Mouse (Mus musculus): Measurements from ENCODE around the gene Bcam. TPM values are rescaled to one million over a fixed set of nuclear protein-coding genes. Genes with fewer than 3 reads are reported as not detected.

Gene Bcam
- total and polyA plus RNA-seq, 3 experiments = 3.0 to 10.9 (median 4.8) TPM

DNA sequence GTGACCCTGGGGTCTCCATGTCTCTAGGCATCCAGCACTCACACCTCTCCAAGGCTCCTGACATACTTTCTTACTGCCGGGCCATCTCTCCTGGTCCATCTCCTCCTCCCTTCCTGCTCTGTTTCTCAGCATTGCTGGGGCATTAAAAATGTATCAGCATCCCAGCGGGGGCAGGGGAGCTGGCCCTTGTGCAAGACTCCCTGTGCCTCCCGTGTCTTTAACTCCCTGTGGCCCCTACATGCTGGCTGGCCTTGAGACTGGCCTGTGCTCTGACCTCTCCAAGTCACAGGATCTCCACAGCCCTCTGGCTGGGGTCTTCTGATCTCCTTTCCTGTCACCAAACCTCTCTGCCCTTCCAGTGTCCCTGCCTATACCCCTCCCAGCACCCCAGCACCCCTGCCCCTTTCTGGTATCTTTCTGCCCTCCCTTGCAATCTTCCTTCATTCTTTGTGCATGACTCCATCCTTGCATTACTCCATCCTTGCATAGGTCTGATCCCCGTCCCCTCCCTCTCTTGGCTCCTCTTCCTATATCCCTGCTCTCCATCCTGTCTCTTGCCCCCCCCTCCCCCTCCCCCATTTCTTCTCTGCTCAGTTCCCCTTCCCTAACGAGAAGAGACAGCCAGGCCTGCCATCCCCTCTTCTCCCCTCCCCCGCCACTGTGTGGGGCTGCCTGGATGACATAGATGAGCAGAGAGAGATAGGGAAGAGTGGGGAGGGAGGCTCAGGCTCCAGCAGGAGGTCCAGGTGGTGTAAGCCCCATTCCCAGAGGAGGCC, 24.2 kb downstream of the Bcam start:
- no peaks in the 10 kb centered on the region for H3K9me3 ChIP-seq (replicated peaks; ENCODE audit: low read length)
- H3K4me1 ChIP-seq (ENCODE audit: control insufficient read depth in 1 of 2, insufficient read depth in 2 of 2) = peaks cover 13 to 44% of the 10 kb centered on the region in 2 experiments
- no peak overlapping the region for H3K9ac ChIP-seq (ENCODE audit: insufficient read depth, low read depth)
- H3K4me2 ChIP-seq (ENCODE audit: insufficient read depth, low read depth, poor library complexity, severe bottlenecking) = no peak overlapping the region
- H3K27ac ChIP-seq (ENCODE audit: insufficient read depth, low read depth) = no peak overlapping the region
- dilution Hi-C loops (cut with MboI; ENCODE audit: extremely low pct_ligation_motif_present, extremely low pct_unique_long_range_greater_than_20kb, low sequenced_read_pairs) (no loop called here), in situ Hi-C loops (cut with MboI; ENCODE audit: low pct_ligation_motif_present, low pct_unique_long_range_greater_than_20kb, low sequenced_read_pairs) (no loop called here)
- no peak overlapping the region for H3K4me3 ChIP-seq (replicated peaks in 1 of 3; ENCODE audit: low read depth in 2 of 3, low read length in 2 of 3, poor library complexity in 1 of 3)
- H3K79me2 ChIP-seq (replicated peaks; ENCODE audit: control insufficient read depth, extremely low read depth, insufficient read depth, poor library complexity, severe bottlenecking) = no peaks in the 10 kb centered on the region
- no peak for TF ChIP-seq RCOR1 (conservative IDR thresholded peaks at IDR 0.05; ENCODE audit: low read depth, low read length)
- H3K36me3 ChIP-seq (replicated peaks in 1 of 2; ENCODE audit: control insufficient read depth in 1 of 2, insufficient read depth in 1 of 2, low read length in 1 of 2) = peaks cover 0 to 10% of the 10 kb centered on the region in 2 experiments
- H3K27me3 ChIP-seq (replicated peaks) = peaks cover 8% of the 10 kb centered on the region
- no peak for DNase-seq (ENCODE audit: extremely low read depth)

DNA sequence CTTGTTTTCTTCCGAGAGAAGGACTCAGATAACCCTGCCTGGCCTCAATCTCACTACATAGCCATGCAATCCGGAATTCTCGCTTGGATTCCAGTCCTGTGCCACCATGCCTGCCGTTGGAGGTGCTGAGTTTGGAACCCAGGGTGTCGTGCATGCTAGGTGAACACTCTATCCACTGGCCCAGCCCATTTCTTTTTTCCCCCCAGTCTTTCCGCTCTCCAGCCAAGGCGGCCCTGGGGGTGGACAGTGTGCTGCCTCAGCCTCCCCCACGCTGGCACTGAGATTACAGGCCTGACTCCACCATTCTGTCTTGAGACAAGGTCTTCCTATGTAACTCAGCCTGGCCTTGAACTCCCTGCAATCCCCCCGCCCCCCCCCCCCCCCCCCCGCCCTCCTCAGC, 24.8 kb downstream of the Bcam start:
- in situ Hi-C loops (cut with MboI; ENCODE audit: low pct_ligation_motif_present, low pct_unique_long_range_greater_than_20kb, low sequenced_read_pairs) (no loop called here), dilution Hi-C loops (cut with MboI; ENCODE audit: extremely low pct_ligation_motif_present, extremely low pct_unique_long_range_greater_than_20kb, low sequenced_read_pairs) (no loop called here)
- no peak for DNase-seq (ENCODE audit: extremely low read depth)
- Histone ChIP-seq H3K79me2 (replicated peaks; ENCODE audit: control insufficient read depth, extremely low read depth, insufficient read depth, poor library complexity, severe bottlenecking) (no peaks in the 10 kb centered on the region), H3K9me3 (replicated peaks; ENCODE audit: low read length) (no peaks in the 10 kb centered on the region), H3K36me3 (replicated peaks in 1 of 2; ENCODE audit: control insufficient read depth in 1 of 2, insufficient read depth in 1 of 2, low read length in 1 of 2) (peaks cover 0 to 10% of the 10 kb centered on the region in 2 experiments), H3K9ac (ENCODE audit: insufficient read depth, low read depth) (no peak overlapping the region), H3K27ac (ENCODE audit: insufficient read depth, low read depth) (no peak overlapping the region), H3K27me3 (replicated peaks) (peaks cover 5% of the 10 kb centered on the region), H3K4me1 (ENCODE audit: control insufficient read depth in 1 of 2, insufficient read depth in 2 of 2) (peaks cover 12 to 50% of the 10 kb centered on the region in 2 experiments), H3K4me3 (replicated peaks in 1 of 3; ENCODE audit: low read depth in 2 of 3, low read length in 2 of 3, poor library complexity in 1 of 3) (no peak overlapping the region), H3K4me2 (ENCODE audit: insufficient read depth, low read depth, poor library complexity, severe bottlenecking) (no peak overlapping the region)
- TF ChIP-seq NRF1 (IDR thresholded peaks at IDR 0.05; ENCODE audit: low read depth, low read length) (no peak), HCFC1 (IDR thresholded peaks at IDR 0.05; ENCODE audit: low read depth, low read length) (no peak), ETS1 (conservative IDR thresholded peaks at IDR 0.05; ENCODE audit: low read depth, low read length) (no peak), USF2 (conservative IDR thresholded peaks at IDR 0.05; ENCODE audit: low read depth, low read length) (no peak), POLR2A (IDR thresholded peaks at IDR 0.05; ENCODE audit: low read depth, low read length) (no peak), SMC3 (IDR thresholded peaks at IDR 0.05; ENCODE audit: low read depth, low read length) (no peak), IRF4 (IDR thresholded peaks at IDR 0.05; ENCODE audit: low read depth, low read length) (no peak)

DNA sequence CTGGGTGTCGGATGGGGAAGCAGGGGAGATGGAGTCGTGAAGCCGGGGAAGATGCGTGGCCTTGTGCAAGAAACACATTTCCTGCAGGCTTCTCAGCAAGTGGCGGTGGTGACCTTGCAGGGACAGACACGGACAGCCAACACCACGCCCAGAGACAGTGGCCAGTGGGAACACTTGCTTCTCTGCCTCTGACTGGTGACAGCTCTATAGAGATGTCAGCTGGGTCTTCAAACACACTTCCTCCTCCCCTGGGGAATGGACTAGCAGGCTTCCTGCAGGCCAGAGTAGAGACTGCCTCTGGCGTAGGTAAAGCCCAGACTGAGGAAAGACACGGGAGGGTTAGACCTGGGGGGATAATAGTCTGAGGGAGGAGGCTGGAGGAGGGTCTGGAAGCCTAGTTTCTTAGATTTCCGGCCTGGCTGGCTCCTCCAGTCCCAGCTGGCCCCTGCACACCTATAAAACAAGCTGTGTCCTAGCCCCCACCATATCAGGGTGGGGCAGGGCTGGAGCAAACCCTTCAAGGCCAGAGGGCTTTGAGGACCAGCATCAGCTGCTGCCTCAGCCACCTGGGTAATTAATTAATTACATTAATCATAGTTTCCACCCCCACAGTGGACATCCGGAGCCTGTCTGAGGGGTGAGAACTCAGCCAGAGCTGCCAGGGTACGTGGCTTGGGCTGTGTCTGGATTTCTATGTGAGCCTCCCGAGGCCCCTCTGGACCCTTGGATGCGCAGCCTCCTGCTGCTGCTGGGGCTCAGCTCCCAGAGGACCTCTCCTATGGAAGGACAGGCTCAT, 26.0 kb downstream of the Bcam start:
- no peaks in the 10 kb centered on the region for H3K79me2 ChIP-seq (replicated peaks; ENCODE audit: control insufficient read depth, extremely low read depth, insufficient read depth, poor library complexity, severe bottlenecking)
- H3K36me3 ChIP-seq (replicated peaks in 1 of 2; ENCODE audit: control insufficient read depth in 1 of 2, insufficient read depth in 1 of 2, low read length in 1 of 2) = peaks cover 0 to 10% of the 10 kb centered on the region in 2 experiments
- in situ Hi-C loops (cut with MboI; ENCODE audit: low pct_ligation_motif_present, low pct_unique_long_range_greater_than_20kb, low sequenced_read_pairs) = no loop called here
- H3K4me1 ChIP-seq (ENCODE audit: control insufficient read depth in 1 of 2, insufficient read depth in 2 of 2) = peaks cover 7 to 51% of the 10 kb centered on the region in 2 experiments
- H3K27ac ChIP-seq (ENCODE audit: insufficient read depth, low read depth) = no peak overlapping the region
- H3K27me3 ChIP-seq (replicated peaks) = peaks cover 3% of the 10 kb centered on the region
- no peak overlapping the region for H3K9ac ChIP-seq (ENCODE audit: insufficient read depth, low read depth)
- no peak for DNase-seq (ENCODE audit: extremely low read depth)
- H3K9me3 ChIP-seq (replicated peaks; ENCODE audit: low read length) = peaks cover 3% of the 10 kb centered on the region
- no peak overlapping the region for H3K4me2 ChIP-seq (ENCODE audit: insufficient read depth, low read depth, poor library complexity, severe bottlenecking)
- dilution Hi-C loops (cut with MboI; ENCODE audit: extremely low pct_ligation_motif_present, extremely low pct_unique_long_range_greater_than_20kb, low sequenced_read_pairs) = no loop called here
- H3K4me3 ChIP-seq (replicated peaks in 1 of 3; ENCODE audit: low read depth in 2 of 3, low read length in 2 of 3, poor library complexity in 1 of 3) = no peak overlapping the region
- TF ChIP-seq ZNF384 (IDR thresholded peaks at IDR 0.05; ENCODE audit: low read depth, low read length) (no peak), ZMIZ1 (IDR thresholded peaks at IDR 0.05; ENCODE audit: low read depth, low read length) (no peak), MAFK (IDR thresholded peaks at IDR 0.05; ENCODE audit: insufficient replicate concordance, low read length) (no peak), CHD1 (IDR thresholded peaks at IDR 0.05; ENCODE audit: low read depth, low read length) (no peak), USF2 (conservative IDR thresholded peaks at IDR 0.05; ENCODE audit: low read depth, low read length) (no peak), POLR2AphosphoS2 (IDR thresholded peaks at IDR 0.05; ENCODE audit: low read depth, low read length) (no peak), RCOR1 (conservative IDR thresholded peaks at IDR 0.05; ENCODE audit: low read depth, low read length) (no peak), MAX (IDR thresholded peaks at IDR 0.05; ENCODE audit: low read length) (no peak), IRF4 (IDR thresholded peaks at IDR 0.05; ENCODE audit: low read depth, low read length) (no peak), UBTF (IDR thresholded peaks at IDR 0.05; ENCODE audit: low read depth, low read length) (no peak), ZC3H11A (IDR thresholded peaks at IDR 0.05; ENCODE audit: low read depth, low read length) (no peak), HCFC1 (IDR thresholded peaks at IDR 0.05; ENCODE audit: low read depth, low read length) (no peak), TBP (conservative IDR thresholded peaks at IDR 0.05; ENCODE audit: low read depth, low read length) (no peak), E2F4 (IDR thresholded peaks at IDR 0.05; ENCODE audit: insufficient replicate concordance, low read depth, low read length) (no peak), BHLHE40 (IDR thresholded peaks at IDR 0.05; ENCODE audit: low read depth, low read length) (no peak), CTCF (conservative IDR thresholded peaks at IDR 0.05 in 1 of 2, IDR thresholded peaks at IDR 0.05 in 1 of 2; ENCODE audit: low read depth in 2 of 2, low read length in 2 of 2) (no peak), TCF12 (IDR thresholded peaks at IDR 0.05; ENCODE audit: low read depth, low read length) (no peak), ELF1 (IDR thresholded peaks at IDR 0.05; ENCODE audit: low read depth, low read length) (no peak), MAZ (IDR thresholded peaks at IDR 0.05; ENCODE audit: low read depth, low read length) (no peak)

All from CH12.LX (cell line).